Mouse (Mus musculus): ENCODE results near the gene Gpr1. TPM values are rescaled to one million over a fixed set of nuclear protein-coding genes. Genes with fewer than 3 reads are reported as not detected.
"Not testable (repeated sequence)": the region's sequence is repeated elsewhere in the genome, so short reads cannot be mapped to it uniquely, and the experiment has no call there.

Gene Gpr1
- total and polyA plus RNA-seq, 3 experiments, result 0.02 to 0.16 TPM; not detected in 1

DNA sequence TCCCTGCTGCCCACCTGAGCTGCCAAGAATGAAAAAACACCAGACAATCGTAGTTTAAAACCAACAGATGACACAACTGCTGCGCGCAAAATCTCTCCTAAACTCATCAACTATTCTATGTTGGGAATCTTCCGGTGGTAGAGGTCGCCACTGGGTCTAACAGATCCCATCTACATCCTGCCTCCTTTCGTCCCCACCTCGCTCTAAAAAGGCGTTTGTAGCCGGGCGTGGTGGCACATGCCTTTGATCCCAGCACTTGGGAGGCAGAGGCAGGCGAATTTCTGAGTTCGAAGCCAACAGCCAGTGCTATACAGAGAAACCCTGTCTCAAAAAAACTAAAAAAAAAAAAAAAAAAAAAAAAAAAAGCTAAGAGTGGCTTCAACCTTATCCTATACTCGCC lies 74.1 kb downstream of the Gpr1 start:
- H3K27me3 ChIP-seq (ENCODE audit: insufficient read depth, low read length), result no peaks in the 10 kb centered on the region
- H3K9me3 ChIP-seq (replicated peaks), result no peaks in the 10 kb centered on the region
- H3K4me3 ChIP-seq (ENCODE audit: low read depth, low read length), result no peak overlapping the region
- DNase-seq (ENCODE audit: low spot score) (no peak), ATAC-seq (ENCODE audit: extremely low read depth, insufficient number of reproducible peaks, low FRiP score, poor library complexity, severe bottlenecking) (no peak)
- H3K4me1 ChIP-seq (ENCODE audit: insufficient read depth, low read depth, low read length), result 0 out of 2 replicates have a peak, but pooled peaks cover 3% of the 10 kb centered on the region
- H3K36me3 ChIP-seq (replicated peaks), result peaks cover 67% of the 10 kb centered on the region
- TF ChIP-seq TAL1 (conservative IDR thresholded peaks at IDR 0.05; ENCODE audit: low read depth, low read length), result no peak
- no peak for TF ChIP-seq GATA1 (IDR thresholded peaks at IDR 0.05; ENCODE audit: borderline replicate concordance, low read length)
- no peak for TF ChIP-seq CTCF (IDR thresholded peaks at IDR 0.05; ENCODE audit: low read depth, low read length)
- no peak for TF ChIP-seq GATA2 (IDR thresholded peaks at IDR 0.05; ENCODE audit: borderline replicate concordance, low read depth, low read length)
- no peak for TF ChIP-seq POLR2AphosphoS5 (IDR thresholded peaks at IDR 0.05; ENCODE audit: insufficient replicate concordance, low read depth, low read length)

GRCm38 (mm10) chr1:63138586-63138985 lies 75.8 kb downstream of the Gpr1 start:
- H3K9me3 ChIP-seq (replicated peaks); H3K4me1 ChIP-seq (ENCODE audit: insufficient read depth, low read depth, low read length); H3K4me3 ChIP-seq (ENCODE audit: low read depth, low read length); H3K27me3 ChIP-seq (ENCODE audit: insufficient read depth, low read length); DNase-seq (ENCODE audit: low spot score); ATAC-seq (ENCODE audit: extremely low read depth, insufficient number of reproducible peaks, low FRiP score, poor library complexity, severe bottlenecking): not testable (repeated sequence)
- peaks cover 50% of the 10 kb centered on the region for H3K36me3 ChIP-seq (replicated peaks)

GRCm38 (mm10) chr1:63137971-63138370 lies 76.4 kb downstream of the Gpr1 start:
- ATAC-seq (ENCODE audit: extremely low read depth, insufficient number of reproducible peaks, low FRiP score, poor library complexity, severe bottlenecking), result no peak
- TF ChIP-seq GATA2 (IDR thresholded peaks at IDR 0.05; ENCODE audit: borderline replicate concordance, low read depth, low read length) (no peak), POLR2AphosphoS5 (IDR thresholded peaks at IDR 0.05; ENCODE audit: insufficient replicate concordance, low read depth, low read length) (no peak), CTCF (IDR thresholded peaks at IDR 0.05; ENCODE audit: low read depth, low read length) (no peak), TAL1 (conservative IDR thresholded peaks at IDR 0.05; ENCODE audit: low read depth, low read length) (no peak)
- Histone ChIP-seq H3K27me3 (ENCODE audit: insufficient read depth, low read length) (no peaks in the 10 kb centered on the region), H3K4me1 (ENCODE audit: insufficient read depth, low read depth, low read length) (0 out of 2 replicates have a peak, but pooled peaks cover 3% of the 10 kb centered on the region), H3K9me3 (replicated peaks) (no peaks in the 10 kb centered on the region), H3K36me3 (replicated peaks) (peaks cover 44% of the 10 kb centered on the region), H3K4me3 (ENCODE audit: low read depth, low read length) (no peak overlapping the region)
- no peak for DNase-seq (ENCODE audit: low spot score)

- H3K4me3 ChIP-seq (ENCODE audit: low read depth, low read length), result no peak overlapping the region
- no peaks in the 10 kb centered on the region for H3K9me3 ChIP-seq (replicated peaks)
- no peaks in the 10 kb centered on the region for H3K27me3 ChIP-seq (ENCODE audit: insufficient read depth, low read length)
- TF ChIP-seq GATA1 (IDR thresholded peaks at IDR 0.05; ENCODE audit: borderline replicate concordance, low read length) (no peak), CTCF (IDR thresholded peaks at IDR 0.05; ENCODE audit: low read depth, low read length) (no peak), TAL1 (conservative IDR thresholded peaks at IDR 0.05; ENCODE audit: low read depth, low read length) (no peak), POLR2AphosphoS5 (IDR thresholded peaks at IDR 0.05; ENCODE audit: insufficient replicate concordance, low read depth, low read length) (no peak), GATA2 (IDR thresholded peaks at IDR 0.05; ENCODE audit: borderline replicate concordance, low read depth, low read length) (no peak)
- H3K4me1 ChIP-seq (ENCODE audit: insufficient read depth, low read depth, low read length), result peaks cover 21% of the 10 kb centered on the region
- peaks cover 21% of the 10 kb centered on the region for H3K36me3 ChIP-seq (replicated peaks)
- no peak for ATAC-seq (ENCODE audit: extremely low read depth, insufficient number of reproducible peaks, low FRiP score, poor library complexity, severe bottlenecking)
- no peak for DNase-seq (ENCODE audit: low spot score)
These were observed 79.8 kb downstream of the Gpr1 start for GRCm38 (mm10) chr1:63134530-63134929.

Other genes with a start within 250 kb of the Gpr1 start
- 86.8 and 92.7 TPM in 2 replicates for gene Ino80d, start 99.9 kb downstream of the Gpr1 start, total RNA-seq (2014; fragmentation: Nextera tagmentation)
- 20.9 and 24.5 TPM in 2 replicates for gene Ino80d, start 99.9 kb downstream of the Gpr1 start, total RNA-seq (2017)
- 3.6 and 4.6 TPM in 2 replicates for gene Ino80d, start 99.9 kb downstream of the Gpr1 start, polyA plus RNA-seq (2012)
- gene Eef1b2, start 37.7 kb downstream of the Gpr1 start, total RNA-seq (2014; fragmentation: Nextera tagmentation), result 533 and 593 TPM in 2 replicates
- 2,744 and 2,961 TPM in 2 replicates for gene Eef1b2, start 37.7 kb downstream of the Gpr1 start, total RNA-seq (2017)
- gene Eef1b2, start 37.7 kb downstream of the Gpr1 start, polyA plus RNA-seq (2012), result 380 and 673 TPM in 2 replicates
- gene Ndufs1, start 37.7 kb downstream of the Gpr1 start, total RNA-seq (2014; fragmentation: Nextera tagmentation), result 176 and 217 TPM in 2 replicates
- gene Ndufs1, start 37.7 kb downstream of the Gpr1 start, total RNA-seq (2017), result 301 and 302 TPM in 2 replicates
- gene Ndufs1, start 37.7 kb downstream of the Gpr1 start, polyA plus RNA-seq (2012), result 57.4 and 85.7 TPM in 2 replicates
- gene Zdbf2, start 58.7 kb upstream of the Gpr1 start, total RNA-seq (2014; fragmentation: Nextera tagmentation), result not detected in 2 replicates
- 0.06 and 0.11 TPM in 2 replicates for gene Zdbf2, start 58.7 kb upstream of the Gpr1 start, total RNA-seq (2017)
- gene Zdbf2, start 58.7 kb upstream of the Gpr1 start, polyA plus RNA-seq (2012), result not detected in 2 replicates
- not detected in 2 replicates for gene Adam23, start 231.3 kb upstream of the Gpr1 start, total RNA-seq (2014; fragmentation: Nextera tagmentation)
- 0.29 and 0.33 TPM in 2 replicates for gene Adam23, start 231.3 kb upstream of the Gpr1 start, total RNA-seq (2017)
- gene Adam23, start 231.3 kb upstream of the Gpr1 start, polyA plus RNA-seq (2012), result not detected in 2 replicates